In genomic region chr17:70888657-70889056, GRCm38 (mm10) we compare ENCODE assay signal across 19 mouse cellular contexts. TPM values are rescaled to one million over a fixed set of nuclear protein-coding genes. Genes with fewer than 3 reads are reported as not detected.
A peak's percentile ranks its signal among the peaks of the same experiment; 100 is the strongest.
DNase-seq lines count a peak whose midpoint lies in the region; ATAC-seq lines count a peak whose summit lies in the region.
"Had no signal": no experiment of that assay in that cellular context is flagged by ENCODE, and none has a peak within 500 bp of the region (broad histone marks: within the 10 kb centered on the region; RNA-seq: fewer than 3 reads in every experiment).

No protein-coding gene starts in this region.

- H3K27ac ChIP-seq in intestine, embryonic 15.5 days, result no peak overlapping the region
- H3K27ac ChIP-seq in intestine, embryonic 16.5 days (ENCODE audit: low read length), result no peak overlapping the region
- no peak overlapping the region for H3K27ac ChIP-seq in stomach, embryonic 15.5 days
- H3K27ac ChIP-seq: gastrocnemius, adult 2 months; hindbrain, embryonic 12.5 days; liver, embryonic 13.5 days; lung, embryonic 15.5 days had no signal

- WGBS in intestine, embryonic 15.5 days, result 66% methylated on average over 10 of the region's 10 CpGs
- 73% methylated on average over 10 of the region's 10 CpGs for WGBS in intestine, embryonic 16.5 days
- WGBS in stomach, embryonic 15.5 days, result 64% methylated on average over 10 of the region's 10 CpGs

- H3K9ac ChIP-seq in intestine, embryonic 15.5 days, result no peak overlapping the region
- no peak overlapping the region for H3K9ac ChIP-seq in intestine, embryonic 16.5 days (ENCODE audit: low read depth, low read length)
- H3K9ac ChIP-seq in stomach, embryonic 15.5 days, result no peak overlapping the region
- H3K9ac ChIP-seq: heart, embryonic 12.5 days; hindbrain, embryonic 12.5 days; liver, embryonic 13.5 days; lung, embryonic 15.5 days had no signal

- 0 out of 2 replicates have a peak, but pooled peaks have one; percentile 43 for ATAC-seq in intestine, embryonic 15.5 days
- ATAC-seq in intestine, embryonic 16.5 days, result no peak
- peak; percentile 63 for ATAC-seq in stomach, embryonic 15.5 days (ENCODE audit: insufficient read depth, low FRiP score, low read depth)

- H3K9me3 ChIP-seq in intestine, embryonic 15.5 days, result no peaks in the 10 kb centered on the region
- no peaks in the 10 kb centered on the region for H3K9me3 ChIP-seq in intestine, embryonic 16.5 days (ENCODE audit: control insufficient read depth, low read length)
- no peaks in the 10 kb centered on the region for H3K9me3 ChIP-seq in stomach, embryonic 15.5 days
- H3K9me3 ChIP-seq: heart, embryonic 12.5 days; hindbrain, embryonic 12.5 days; liver, embryonic 13.5 days; lung, embryonic 15.5 days had no signal

- H3K36me3 ChIP-seq in intestine, embryonic 15.5 days, result no peaks in the 10 kb centered on the region
- no peaks in the 10 kb centered on the region for H3K36me3 ChIP-seq in intestine, embryonic 16.5 days (ENCODE audit: control insufficient read depth, insufficient read depth, low read length)
- no peaks in the 10 kb centered on the region for H3K36me3 ChIP-seq in stomach, embryonic 15.5 days
- H3K36me3 ChIP-seq: heart, embryonic 12.5 days; hindbrain, embryonic 12.5 days; liver, embryonic 13.5 days; lung, embryonic 15.5 days had no signal

- no peak overlapping the region for H3K4me2 ChIP-seq in intestine, embryonic 15.5 days (replicated peaks)
- no peak overlapping the region for H3K4me2 ChIP-seq in intestine, embryonic 16.5 days (ENCODE audit: low read depth, low read length)
- no peak overlapping the region for H3K4me2 ChIP-seq in stomach, embryonic 15.5 days
- H3K4me2 ChIP-seq: heart, embryonic 12.5 days; hindbrain, embryonic 12.5 days; liver, embryonic 13.5 days; lung, embryonic 15.5 days had no signal

- no peaks in the 10 kb centered on the region for H3K4me1 ChIP-seq in intestine, embryonic 15.5 days (replicated peaks)
- peaks cover 3% of the 10 kb centered on the region; the same call in 1 of the 2 replicates for H3K4me1 ChIP-seq in intestine, embryonic 16.5 days (ENCODE audit: control insufficient read depth, insufficient read depth, low read length)
- no peaks in the 10 kb centered on the region for H3K4me1 ChIP-seq in stomach, embryonic 15.5 days
- H3K4me1 ChIP-seq: heart, embryonic 12.5 days; liver, embryonic 13.5 days had no signal

- H3K27me3 ChIP-seq in intestine, embryonic 15.5 days (replicated peaks), result no peaks in the 10 kb centered on the region
- no peaks in the 10 kb centered on the region for H3K27me3 ChIP-seq in intestine, embryonic 16.5 days (replicated peaks; ENCODE audit: control insufficient read depth, insufficient read depth, low read length)
- no peaks in the 10 kb centered on the region for H3K27me3 ChIP-seq in stomach, embryonic 15.5 days (replicated peaks)
- H3K27me3 ChIP-seq: heart, embryonic 12.5 days; hindbrain, embryonic 12.5 days; liver, embryonic 13.5 days; lung, embryonic 15.5 days had no signal

- peak; percentile 17 to 55 for DNase-seq in urinary bladder, adult 18-20 months (ENCODE audit: low spot score in 2 of 2)
- no peak for DNase-seq in urinary bladder, postnatal 10 days (ENCODE audit: low spot score)
- no peak for DNase-seq in heart, adult 18-20 months
- no peak for DNase-seq in kidney, postnatal 36 days
- no peak for DNase-seq in left cerebral cortex, adult 8-10 months (ENCODE audit: low spot score in 2 of 2)
- DNase-seq: adrenal gland, adult 2 months; cerebellum, adult 9-10 months; gastrocnemius, adult 2 months; heart, postnatal 14 days; kidney, adult 9 months; kidney, postnatal 25 days; liver, embryonic 13.5 days; thymus, postnatal 14 days had no signal

- no peak overlapping the region for H3K4me3 ChIP-seq in intestine, embryonic 15.5 days (replicated peaks)
- H3K4me3 ChIP-seq in intestine, embryonic 16.5 days (ENCODE audit: low read length), result no peak overlapping the region
- no peak overlapping the region for H3K4me3 ChIP-seq in stomach, embryonic 15.5 days (replicated peaks)
- H3K4me3 ChIP-seq: gastrocnemius, adult 2 months; heart, embryonic 12.5 days; hindbrain, embryonic 12.5 days; liver, embryonic 13.5 days; lung, embryonic 15.5 days had no signal

RNA-seq across cellular contexts. Expression of gene Tgif1, which starts 35.3 kb away (rescaled TPM):
- 46.9 and 56.5 TPM in 2 replicates for polyA plus RNA-seq in intestine, embryonic 15.5 days (2015; fragmentation: Nextera tagmentation; extraction: Ambion mirVana)
- 43.0 and 43.5 TPM in 2 replicates for polyA plus RNA-seq in intestine, embryonic 16.5 days (2015; fragmentation: Nextera tagmentation; extraction: Ambion mirVana)
- 60.7 and 66.8 TPM in 2 replicates for polyA plus RNA-seq in stomach, embryonic 15.5 days (2015; fragmentation: Nextera tagmentation; extraction: Ambion mirVana)
- total RNA-seq in heart, adult 18-20 months (2021), result 1 to 10 TPM; 2.6 to 4.6 TPM
- total RNA-seq in left cerebral cortex, adult 8-10 months (2022), result 1 to 10 TPM; 1.9 to 4.7 (median 3.1) TPM

Comparison
In these comparisons a context has a peak if more than half of its experiments do, and no peak if none do; other contexts are left out.
1. DNase-seq: peak in urinary bladder, adult 18-20 months (2 of 2); none in urinary bladder, postnatal 10 days (single experiment), heart, adult 18-20 months (0 of 2), kidney, postnatal 36 days (0 of 2) and left cerebral cortex, adult 8-10 months (0 of 2).